Mouse (Mus musculus): ENCODE results near the gene Ank3.

Ank3 gene

GRCm38 (mm10) chr10:69471841-69472240 lies 73.3 kb downstream of the Ank3 start:
- DNase-seq (ENCODE audit: inconsistent ontology term): peak; percentile 40

DNA sequence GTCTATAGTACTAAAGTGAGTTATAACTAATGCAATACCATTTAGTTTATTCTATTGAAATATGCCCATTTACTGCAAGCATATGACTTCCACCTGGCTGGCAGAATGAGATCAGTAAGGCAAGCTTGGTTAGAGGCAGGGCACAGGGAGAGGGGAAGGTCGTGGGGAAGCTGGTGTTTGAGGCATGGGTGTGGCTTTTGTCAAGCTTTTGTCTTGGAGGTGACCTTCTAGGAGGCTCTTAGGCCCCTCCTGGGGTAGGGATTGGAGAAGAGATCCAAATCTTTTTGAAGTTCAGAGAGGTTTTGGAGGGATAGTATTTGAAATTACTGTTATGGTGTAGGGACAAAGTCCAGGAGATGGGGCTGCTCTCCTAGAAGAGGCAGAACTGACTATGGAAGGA lies 78.3 kb downstream of the Ank3 start:
- DNase-seq (ENCODE audit: inconsistent ontology term): no peak

DNA sequence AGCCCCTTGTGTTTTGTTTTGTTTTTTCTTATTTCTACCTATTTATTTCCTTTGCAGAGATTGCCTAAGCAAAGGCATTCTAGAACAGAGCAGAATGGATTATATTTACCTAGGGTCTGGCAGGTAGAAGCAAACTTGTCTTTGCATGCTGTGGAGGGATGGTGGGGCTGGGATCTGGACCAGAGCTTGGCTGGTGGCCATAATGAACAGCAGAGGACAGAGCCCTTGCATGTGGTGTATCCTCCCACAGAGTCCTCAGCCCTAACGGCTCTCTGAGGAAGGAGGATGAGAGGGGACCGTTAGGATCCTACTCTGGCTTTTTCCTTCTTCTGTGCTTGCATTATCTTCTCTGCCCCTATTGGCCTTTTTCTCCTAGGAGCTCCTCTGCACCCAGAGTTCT lies 79.1 kb downstream of the Ank3 start:
- no peak for DNase-seq (ENCODE audit: inconsistent ontology term)

- peak; percentile 52 for DNase-seq (ENCODE audit: inconsistent ontology term)
Observed at GRCm38 (mm10) chr10:69478831-69479230, 80.3 kb downstream of the Ank3 start.

GRCm38 (mm10) chr10:69485191-69485786 lies 86.7 kb downstream of the Ank3 start:
- DNase-seq (ENCODE audit: inconsistent ontology term): no peak

- DNase-seq (ENCODE audit: inconsistent ontology term): no peak
Observed at GRCm38 (mm10) chr10:69490182-69490581, 91.6 kb downstream of the Ank3 start.

DNA sequence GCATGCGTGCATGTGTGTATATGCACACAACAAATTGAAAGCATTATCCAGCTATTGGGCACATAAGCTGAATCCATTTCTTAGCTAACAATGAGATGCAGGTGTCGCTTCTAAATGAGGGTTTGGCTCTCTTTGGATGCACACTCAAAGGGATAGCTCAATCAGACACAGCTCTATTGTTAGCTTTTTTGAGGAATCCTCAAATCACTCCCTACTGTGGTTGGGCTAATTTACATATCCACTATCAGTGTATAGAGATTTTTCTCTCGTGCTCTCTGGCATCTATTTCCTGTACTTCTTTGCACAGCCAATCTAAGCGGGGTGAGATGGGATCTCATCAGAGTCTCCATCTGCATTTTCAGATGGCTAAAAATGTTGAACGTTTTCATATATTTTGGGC lies 93.4 kb downstream of the Ank3 start:
- no peak for DNase-seq (ENCODE audit: inconsistent ontology term)

DNA sequence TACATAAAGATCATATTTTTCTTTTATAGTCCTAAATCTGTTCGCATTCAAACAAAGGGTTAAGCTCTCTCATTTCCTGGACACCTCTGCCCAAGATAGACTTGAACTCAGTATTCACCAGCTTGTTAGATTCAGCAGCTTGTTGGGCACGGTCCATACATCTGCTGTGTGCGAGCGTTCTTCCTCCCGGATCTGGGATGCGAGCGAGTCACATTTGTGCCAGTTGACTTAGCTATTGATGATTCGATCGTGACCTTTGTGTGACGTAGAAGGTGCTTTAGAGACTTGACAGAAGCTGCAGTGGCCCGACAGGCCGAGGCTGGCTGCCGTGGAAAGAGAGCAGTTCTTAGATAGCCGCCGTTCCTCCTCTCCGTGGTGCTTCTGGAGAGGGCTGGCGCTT lies 98.8 kb downstream of the Ank3 start:
- DNase-seq (ENCODE audit: inconsistent ontology term): no peak

GRCm38 (mm10) chr10:69500171-69500860 lies 101.7 kb downstream of the Ank3 start:
- DNase-seq (ENCODE audit: inconsistent ontology term): peak; percentile 27

DNA sequence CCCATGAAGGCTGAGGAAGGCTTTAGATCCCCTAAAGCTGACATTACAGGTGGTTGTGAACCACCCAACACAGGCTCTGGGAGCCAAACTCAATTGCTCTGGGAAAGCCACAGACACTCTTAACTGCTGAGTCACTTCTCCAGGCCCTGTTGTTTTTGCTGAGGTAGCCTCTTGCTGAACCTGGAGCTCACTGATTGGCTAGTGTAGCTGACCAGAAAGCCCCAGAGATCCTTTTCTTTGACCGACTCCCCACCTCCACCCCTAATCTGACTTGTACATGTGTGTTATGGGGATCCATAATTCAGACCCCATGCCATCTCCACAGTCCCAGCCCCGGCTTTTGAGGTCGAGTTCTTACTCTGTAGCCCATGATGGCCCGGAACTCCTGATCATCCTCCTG lies 105.2 kb downstream of the Ank3 start:
- no peak for DNase-seq (ENCODE audit: inconsistent ontology term)

DNA sequence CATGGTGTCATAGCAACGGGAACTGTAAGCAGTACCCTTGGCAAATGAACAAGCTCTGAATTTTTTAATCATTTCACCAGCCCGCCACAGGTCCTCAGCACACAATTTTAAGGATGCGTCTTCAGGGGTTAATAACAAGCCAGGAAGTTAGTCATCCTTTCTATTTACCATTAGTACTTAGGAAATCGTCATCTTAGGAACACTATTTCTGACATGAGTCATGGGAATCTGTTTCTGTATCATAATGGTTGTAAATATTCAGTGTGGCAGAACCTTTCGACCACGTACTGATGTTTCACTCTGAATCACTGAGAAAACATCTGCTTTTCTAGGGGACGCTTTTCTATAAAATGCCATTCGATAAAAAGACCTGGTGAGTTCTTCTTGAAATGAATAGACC lies 109.1 kb downstream of the Ank3 start:
- peak; percentile 52 for DNase-seq (ENCODE audit: inconsistent ontology term)

- DNase-seq (ENCODE audit: inconsistent ontology term): no peak
Observed at GRCm38 (mm10) chr10:69510392-69510791, 111.8 kb downstream of the Ank3 start.

DNA sequence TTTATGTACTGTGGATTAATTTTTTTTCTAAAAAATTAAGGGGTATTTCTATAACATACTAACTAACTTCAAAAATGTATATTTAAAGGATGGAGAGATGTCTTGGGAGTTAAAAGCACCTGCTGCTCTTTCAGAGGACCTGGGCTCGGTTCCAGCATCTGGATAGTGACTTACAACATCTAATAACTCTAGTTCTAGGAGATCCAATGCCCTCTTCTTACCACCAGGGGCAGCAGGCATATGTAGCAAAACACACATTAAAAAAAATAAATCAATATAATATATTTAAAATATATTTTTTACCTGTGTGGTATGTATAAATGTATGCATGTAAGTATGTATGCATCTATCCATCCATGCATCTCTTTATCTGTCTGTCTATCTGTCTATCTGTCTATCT lies 112.7 kb downstream of the Ank3 start:
- DNase-seq (ENCODE audit: inconsistent ontology term): no peak

GRCm38 (mm10) chr10:69521977-69522376 lies 123.4 kb downstream of the Ank3 start:
- DNase-seq (ENCODE audit: inconsistent ontology term): peak; percentile 51

DNA sequence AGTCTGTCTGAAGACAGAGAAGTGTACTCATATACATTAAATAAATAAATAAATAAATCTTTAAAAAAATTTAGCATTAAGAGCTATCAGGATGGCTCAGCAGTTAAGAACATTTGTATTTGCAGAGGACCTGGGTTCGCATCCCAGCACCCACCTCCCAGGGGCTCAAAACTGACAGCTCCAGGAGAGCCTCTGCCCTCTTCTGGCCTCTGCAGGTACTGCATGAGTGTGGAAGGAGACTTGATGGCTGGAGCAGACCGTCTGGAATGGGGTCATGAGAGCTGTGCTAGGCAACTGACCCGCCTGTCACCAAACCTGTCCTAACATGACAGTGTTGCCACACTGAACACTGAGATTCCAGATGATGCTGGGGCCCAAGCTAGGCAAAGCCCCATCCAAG lies 124.6 kb downstream of the Ank3 start:
- DNase-seq (ENCODE audit: inconsistent ontology term): no peak

GRCm38 (mm10) chr10:69527318-69527717 lies 128.7 kb downstream of the Ank3 start:
- DNase-seq (ENCODE audit: inconsistent ontology term): no peak

DNA sequence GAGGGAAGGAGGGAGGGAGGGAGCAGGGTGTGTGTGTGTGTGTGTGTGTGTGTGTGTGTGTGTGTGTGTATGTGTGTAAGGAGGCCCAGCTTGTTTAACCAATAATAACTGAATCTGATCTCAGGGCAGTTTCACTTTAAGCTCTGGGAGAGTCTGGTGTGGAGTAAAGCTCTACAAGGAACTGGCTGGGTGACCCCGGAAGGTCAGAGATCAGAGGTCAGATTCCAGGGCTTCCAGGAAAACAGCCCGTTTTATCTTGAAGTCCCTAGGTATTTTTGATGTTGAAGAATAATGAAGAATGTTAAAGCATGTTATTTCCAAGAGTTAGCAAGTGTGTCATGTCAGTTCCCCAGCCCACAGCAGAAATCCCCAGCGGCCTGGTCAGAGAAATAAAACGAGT lies 130.2 kb downstream of the Ank3 start:
- DNase-seq (ENCODE audit: inconsistent ontology term): no peak

DNA sequence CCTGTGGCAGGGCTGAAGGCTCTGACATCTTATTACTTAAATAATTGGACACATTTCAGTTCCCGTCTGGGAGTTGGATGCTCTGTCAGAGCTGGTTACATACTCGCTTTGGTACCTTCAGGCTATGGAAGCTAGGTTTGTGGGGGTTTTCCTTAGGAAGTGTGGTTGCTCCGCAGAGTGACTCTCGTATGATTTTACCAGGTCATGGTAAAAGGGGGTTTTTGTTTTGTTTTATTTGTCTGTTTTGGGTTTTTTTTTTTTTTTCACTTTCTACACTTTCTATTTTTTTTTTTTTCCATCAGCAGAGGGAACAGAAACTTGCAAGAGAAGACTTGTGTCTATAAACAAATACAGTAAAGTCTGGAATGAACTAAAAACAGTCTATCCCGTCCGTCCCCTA lies 131.8 kb downstream of the Ank3 start:
- no peak for DNase-seq (ENCODE audit: inconsistent ontology term)

- DNase-seq (ENCODE audit: inconsistent ontology term): no peak
Observed at GRCm38 (mm10) chr10:69531569-69531968, 133.0 kb downstream of the Ank3 start.

DNA sequence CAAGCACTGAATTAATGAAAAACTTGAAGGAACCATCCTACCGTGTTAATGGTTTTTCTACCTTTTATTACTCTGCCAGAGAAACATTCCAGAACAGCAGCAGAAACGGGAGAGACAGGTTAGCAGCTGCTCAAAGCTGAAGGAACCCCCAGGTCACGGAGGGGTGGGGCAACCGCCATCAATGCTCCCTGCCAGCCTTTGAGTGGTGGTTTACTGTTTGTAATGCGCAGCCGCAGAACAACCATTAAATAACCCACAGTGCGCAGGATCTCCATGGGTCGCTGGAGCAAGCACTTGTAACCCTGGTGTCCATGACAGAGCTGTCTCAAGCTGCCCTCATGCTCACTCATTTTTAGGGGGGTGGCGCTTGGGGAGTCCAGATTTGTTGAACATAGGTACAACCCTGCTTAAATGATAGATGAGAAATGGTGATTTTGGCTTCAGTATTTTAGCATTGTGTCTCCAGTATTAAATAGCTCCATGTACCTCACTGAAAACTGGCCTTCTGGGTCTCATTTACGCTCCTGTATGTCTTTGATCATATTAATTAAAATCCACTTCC lies 133.7 kb downstream of the Ank3 start:
- DNase-seq (ENCODE audit: inconsistent ontology term): no peak

GRCm38 (mm10) chr10:69533505-69534388 lies 135.2 kb downstream of the Ank3 start:
- DNase-seq (ENCODE audit: inconsistent ontology term): peak; percentile 76

DNA sequence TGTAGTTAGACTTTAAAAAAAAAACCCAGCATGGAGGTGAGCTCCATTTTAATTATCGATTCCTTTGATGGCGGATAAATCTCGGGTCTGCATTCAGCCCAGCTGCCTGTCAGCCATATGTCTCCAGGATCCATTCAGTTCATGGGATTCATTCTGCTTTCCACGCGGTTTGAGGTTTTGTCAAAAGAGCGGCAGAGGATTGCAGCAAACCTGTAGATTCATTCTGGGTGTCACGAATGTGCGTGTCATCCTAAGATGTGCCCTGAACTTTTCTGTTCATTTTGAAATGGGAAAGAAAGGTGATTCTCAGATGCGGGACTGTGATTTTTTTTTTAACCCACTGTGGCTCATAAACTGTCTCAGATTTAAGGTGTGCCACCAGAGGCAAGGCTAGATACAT lies 136.1 kb downstream of the Ank3 start:
- DNase-seq (ENCODE audit: inconsistent ontology term): no peak
